Mouse (Mus musculus) C2C12 (cell line): ENCODE data around the gene Mrps25. TPM values are rescaled to one million over a fixed set of nuclear protein-coding genes. Genes with fewer than 3 reads are reported as not detected.

Experiments used
- H3K27me3 ChIP-seq: one replicate; pipeline ENCODE4 v1.6.1; 2011; ENCODE audit not compliant: control insufficient read depth, insufficient read depth, insufficient read length
- H3K36me3 ChIP-seq: one replicate; pipeline ENCODE4 v1.6.1; 2011; ENCODE audit not compliant: control insufficient read depth, insufficient read depth
- H3K4me3 ChIP-seq: one replicate; pipeline ENCODE4 v1.5.1; 2011; ENCODE audit warnings: mild to moderate bottlenecking, control low read depth; ENCODE audit not compliant: poor library complexity, insufficient read depth, severe bottlenecking
- H3K79me2 ChIP-seq: one replicate; pipeline ENCODE4 v1.6.1; 2011; ENCODE audit not compliant: control insufficient read depth, insufficient read depth
- H3K79me3 ChIP-seq: one replicate; pipeline ENCODE4 v1.6.1; 2011; ENCODE audit warnings: low read depth, control low read depth
- H3ac ChIP-seq: one replicate; pipeline ENCODE3; 2011; ENCODE audit warnings: low read depth; ENCODE audit not compliant: control insufficient read depth, insufficient read length
- CEBPB ChIP-seq: IDR thresholded peaks from one replicate; pipeline ENCODE4 v1.6.1; 2011; ENCODE audit warnings: low read depth, mild to moderate bottlenecking, control low read depth, moderate library complexity
- CTCF ChIP-seq: IDR thresholded peaks from one replicate; pipeline ENCODE4 v1.5.1; 2011; ENCODE audit not compliant: control insufficient read depth, insufficient read depth, insufficient read length
- FOSL1 ChIP-seq: IDR thresholded peaks from one replicate; pipeline ENCODE4 v1.8.0; 2011; ENCODE audit warnings: mild to moderate bottlenecking, low read length; ENCODE audit not compliant: poor library complexity, insufficient read depth, severe bottlenecking
- MAX ChIP-seq: IDR thresholded peaks from one replicate; pipeline ENCODE4 v1.6.1; 2011; ENCODE audit warnings: mild to moderate bottlenecking, control low read depth
- MYOD1 ChIP-seq: IDR thresholded peaks from one replicate; pipeline ENCODE4 v1.6.1; 2011; ENCODE audit warnings: low read depth; ENCODE audit not compliant: control insufficient read depth, insufficient read length
- MYOG ChIP-seq: IDR thresholded peaks from one replicate; pipeline ENCODE4 v1.6.1; 2011; ENCODE audit not compliant: control insufficient read depth, insufficient read length; ENCODE audit errors: extremely low read depth
- USF1 ChIP-seq: IDR thresholded peaks from one replicate; pipeline ENCODE4 v1.6.1; 2011; ENCODE audit warnings: low read depth, mild to moderate bottlenecking, control low read depth, moderate library complexity
- polyA plus RNA-seq: library from polyadenylated mRNA; unstranded; fragments of >200 nt; fragmentation: generic; extraction: Trizol; gene quantifications from one replicate; pipeline ENCODE4 v1.2.1, GENCODE M21; 2012; ENCODE audit warnings: missing spikeins

Mrps25 gene
- polyA plus RNA-seq, 1 experiment: 79.4 TPM

DNA sequence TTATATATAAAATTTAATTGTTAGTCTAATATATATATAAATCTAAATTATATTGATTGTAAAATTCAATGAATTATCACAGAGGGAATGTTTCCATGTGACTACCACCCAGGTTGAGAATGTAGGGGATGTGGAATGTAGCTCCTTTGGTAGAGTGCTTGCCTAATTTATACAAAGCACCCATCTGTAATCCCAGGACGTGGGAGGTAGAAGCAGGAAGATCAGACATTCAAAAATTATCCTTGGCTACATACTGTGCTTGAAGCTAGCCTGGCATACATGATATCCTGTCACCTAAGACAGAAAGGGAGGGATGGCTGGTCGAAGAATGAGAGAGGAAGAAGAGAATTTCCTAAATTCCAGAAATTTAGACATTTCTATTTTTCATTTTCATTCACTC is 47.5 kb downstream of the Mrps25 start:
- no peak overlapping the region for H3K4me3 ChIP-seq
- H3ac ChIP-seq: no peak overlapping the region

DNA sequence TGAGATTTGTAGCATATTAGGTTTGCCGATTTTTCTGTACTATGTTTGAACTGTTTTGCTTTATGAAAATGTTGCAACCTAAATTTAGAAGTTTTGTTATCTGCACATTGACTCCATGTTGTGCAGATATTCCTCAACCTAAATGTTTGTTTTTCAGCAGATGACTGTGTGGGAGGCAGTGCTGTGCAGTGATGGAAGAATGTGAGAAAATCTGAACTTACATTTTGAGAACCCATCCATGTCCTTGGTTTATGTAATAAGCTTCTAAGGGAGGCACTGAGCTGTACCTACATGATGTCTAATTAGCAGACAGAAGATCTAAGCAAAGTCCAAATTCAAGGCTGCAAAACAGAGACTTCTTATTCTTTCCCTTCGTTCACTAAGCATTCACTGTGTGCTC is 50.2 kb downstream of the Mrps25 start:
- H3K36me3 ChIP-seq: peaks cover 6% of the 10 kb centered on the region
- TF ChIP-seq CEBPB: no peak
- TF ChIP-seq MAX: no peak
- TF ChIP-seq MYOG: no peak
- no peak for TF ChIP-seq CTCF
- TF ChIP-seq FOSL1: no peak
- TF ChIP-seq USF1: no peak
- no peak for TF ChIP-seq MYOD1
- H3ac ChIP-seq: no peak overlapping the region
- no peaks in the 10 kb centered on the region for H3K27me3 ChIP-seq
- H3K79me2 ChIP-seq: peaks cover 85% of the 10 kb centered on the region
- H3K79me3 ChIP-seq: peaks cover 48% of the 10 kb centered on the region
- H3K4me3 ChIP-seq: no peak overlapping the region

More for the DNA sequence above, 47.5 kb downstream of the Mrps25 start:
- Histone ChIP-seq H3K79me2 (peaks cover 74% of the 10 kb centered on the region), H3K36me3 (peaks cover 17% of the 10 kb centered on the region), H3K27me3 (no peaks in the 10 kb centered on the region), H3K79me3 (peaks cover 37% of the 10 kb centered on the region)
- TF ChIP-seq CTCF: no peak
- TF ChIP-seq MAX: no peak
- TF ChIP-seq FOSL1: no peak
- TF ChIP-seq MYOG: no peak
- TF ChIP-seq CEBPB: no peak
- TF ChIP-seq USF1: no peak
- no peak for TF ChIP-seq MYOD1

DNA sequence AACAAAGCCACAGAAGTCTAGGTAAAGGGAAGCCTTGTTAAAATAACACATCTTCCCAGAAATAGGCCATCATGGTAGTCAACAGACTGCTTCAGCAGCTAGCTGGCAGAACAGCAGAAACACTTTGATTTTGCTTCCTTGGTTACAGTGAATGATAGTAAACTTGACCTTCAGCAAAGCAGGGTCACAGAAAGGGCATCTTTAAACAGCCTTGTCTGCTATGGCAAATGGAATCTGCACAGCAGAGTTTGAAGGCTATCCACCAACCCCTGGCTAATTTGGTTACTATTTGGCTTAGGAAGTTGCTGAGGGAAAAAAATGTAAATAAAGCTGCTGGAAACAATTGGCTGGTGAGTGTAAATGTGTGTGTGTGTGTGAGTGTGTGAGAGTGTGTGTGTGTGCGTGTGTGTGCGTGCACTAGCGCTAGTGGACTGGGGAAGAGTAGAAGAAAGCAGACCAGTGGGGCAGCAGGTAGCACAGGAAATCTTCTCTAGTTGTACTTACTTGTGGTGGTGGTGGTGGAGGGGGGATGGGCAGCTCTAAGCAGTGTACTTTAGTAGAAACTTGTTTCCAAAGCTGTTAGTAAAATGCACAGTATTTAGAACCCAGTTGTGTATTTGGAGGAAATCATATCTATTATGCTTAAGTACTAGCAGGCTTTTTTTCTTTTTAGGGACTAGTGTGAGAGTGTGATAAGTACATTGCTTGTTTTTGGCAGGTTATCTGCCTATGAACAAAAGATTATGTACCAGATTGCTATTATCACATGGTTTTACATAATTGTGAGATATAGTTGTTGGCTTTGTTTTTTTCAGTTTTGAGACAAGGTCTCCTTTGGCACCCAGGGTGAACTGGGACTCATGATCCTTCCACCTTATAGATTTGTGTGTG is 51.6 kb downstream of the Mrps25 start:
- peaks cover 87% of the 10 kb centered on the region for H3K79me2 ChIP-seq
- no peak for TF ChIP-seq MYOG
- TF ChIP-seq MAX: no peak
- TF ChIP-seq USF1: no peak
- no peak for TF ChIP-seq FOSL1
- no peak for TF ChIP-seq CTCF
- no peak for TF ChIP-seq CEBPB
- TF ChIP-seq MYOD1: no peak

DNA sequence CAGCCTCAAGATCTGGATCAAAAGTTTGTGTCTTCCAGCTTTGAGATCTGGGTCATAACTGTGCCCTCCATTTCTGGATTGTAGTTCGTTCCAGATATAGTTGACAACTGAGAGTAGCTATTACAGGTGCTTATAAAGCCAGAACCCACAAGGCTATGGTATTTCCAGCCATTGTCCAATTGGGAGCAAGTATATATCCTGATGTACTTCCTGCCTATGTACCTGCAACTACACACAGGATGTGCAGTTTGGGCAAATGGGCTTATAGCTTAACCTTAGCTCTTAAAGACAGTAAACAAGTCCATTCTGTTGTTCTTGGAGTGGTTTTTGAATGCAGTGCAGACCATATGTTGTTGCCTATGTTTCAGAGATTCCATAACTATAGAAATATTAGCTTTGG is 52.4 kb downstream of the Mrps25 start:
- Histone ChIP-seq H3K79me3 (peaks cover 49% of the 10 kb centered on the region), H3ac (no peak overlapping the region), H3K79me2 (peaks cover 87% of the 10 kb centered on the region), H3K27me3 (no peaks in the 10 kb centered on the region), H3K36me3 (peaks cover 2% of the 10 kb centered on the region), H3K4me3 (no peak overlapping the region)
- no peak for TF ChIP-seq CTCF

More for the DNA sequence above, 51.6 kb downstream of the Mrps25 start:
- no peak overlapping the region for H3K4me3 ChIP-seq
- H3K27me3 ChIP-seq: no peaks in the 10 kb centered on the region
- H3K79me3 ChIP-seq: peaks cover 47% of the 10 kb centered on the region
- H3ac ChIP-seq: no peak overlapping the region
- H3K36me3 ChIP-seq: peaks cover 2% of the 10 kb centered on the region

DNA sequence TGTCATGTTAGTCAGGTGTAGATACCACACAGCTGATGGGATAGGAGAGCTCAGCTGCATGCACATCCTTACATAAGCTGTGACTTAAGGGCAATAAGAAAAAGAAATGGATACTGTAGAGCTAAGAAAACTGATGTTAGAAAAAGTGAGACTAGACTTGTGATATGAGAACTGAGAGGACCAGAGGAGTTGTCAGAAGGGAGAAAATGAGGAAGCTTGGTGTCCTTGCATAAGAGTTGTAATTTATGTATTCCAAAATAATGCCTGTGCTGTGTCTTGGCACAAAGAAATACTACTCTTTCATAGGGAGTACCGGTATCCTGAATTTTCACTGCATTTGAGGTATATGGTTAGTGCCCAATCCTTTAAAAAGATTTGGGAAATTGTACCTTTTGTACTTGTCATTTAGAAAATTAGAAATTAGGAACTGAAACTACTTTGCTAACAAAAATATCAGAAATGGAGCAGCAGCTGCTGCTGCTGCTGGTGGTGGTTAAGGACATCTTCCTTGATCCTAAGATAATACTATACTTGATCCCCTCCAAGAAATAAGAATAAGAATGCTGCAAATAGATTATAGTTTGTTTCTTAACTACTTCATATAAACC is 56.9 kb downstream of the Mrps25 start:
- H3K79me3 ChIP-seq: peaks cover 51% of the 10 kb centered on the region
- no peaks in the 10 kb centered on the region for H3K27me3 ChIP-seq
- peaks cover 88% of the 10 kb centered on the region for H3K79me2 ChIP-seq
- H3K4me3 ChIP-seq: no peak overlapping the region
- no peak overlapping the region for H3ac ChIP-seq
- no peaks in the 10 kb centered on the region for H3K36me3 ChIP-seq
- TF ChIP-seq MAX: no peak
- no peak for TF ChIP-seq CTCF
- TF ChIP-seq FOSL1: no peak
- TF ChIP-seq CEBPB: no peak
- TF ChIP-seq MYOD1: no peak
- TF ChIP-seq USF1: no peak
- TF ChIP-seq MYOG: no peak
